Mouse (Mus musculus) adrenal gland, postnatal 10 days (tissue): ENCODE data around the gene Clip2. TPM values are rescaled to one million over a fixed set of nuclear protein-coding genes. Genes with fewer than 3 reads are reported as not detected.

Source experiments
- DNase-seq: peaks from one replicate; pipeline ENCODE4 v3.0.0; 2021; ENCODE audit warnings: mixed read lengths
- long read RNA-seq, 2 experiments: library from polyadenylated mRNA; stranded (forward); transcript quantifications; one replicate each; pipeline ENCODE4 v2.0.0; 2021
- total RNA-seq, 2 experiments: library from RNA; stranded (reverse); gene quantifications; 2 replicates each; pipeline ENCODE4 v1.2.3; 2021

Gene Clip2
- total RNA-seq = 10 to 100 TPM; 21.8 to 24.1 TPM
- long read RNA-seq, experiment 1, full-length matches to known transcripts = 3 of 3 reads
- long read RNA-seq, experiment 1, partial matches to known transcripts = 0 of 3 reads
- long read RNA-seq, experiment 1, other reads (novel, unspliced or antisense) = 0 of 3 reads
- long read RNA-seq, experiment 2, full-length matches to known transcripts = 8 of 13 reads
- long read RNA-seq, experiment 2, partial matches to known transcripts = 5 of 13 reads
- long read RNA-seq, experiment 2, other reads (novel, unspliced or antisense) = 0 of 13 reads

- peak; percentile 100 for DNase-seq
Measured at GRCm38 (mm10) chr5:134552110-134552972, at the start of gene Clip2. Gene Clip2 (minus strand): TSS chr5:134552434.

GRCm38 (mm10) chr5:134597711-134598110, 45.5 kb upstream of the Clip2 start:
- no peak for DNase-seq

- DNase-seq = no peak
Measured at GRCm38 (mm10) chr5:134593093-134593492, 40.9 kb upstream of the Clip2 start.

- peak; percentile 45 for DNase-seq
Measured at GRCm38 (mm10) chr5:134592026-134592581, 39.9 kb upstream of the Clip2 start.

- no peak for DNase-seq
Measured at GRCm38 (mm10) chr5:134589900-134590299, 37.7 kb upstream of the Clip2 start.

- no peak for DNase-seq
Measured at GRCm38 (mm10) chr5:134584798-134585197, 32.6 kb upstream of the Clip2 start.

GRCm38 (mm10) chr5:134583884-134584213, 31.6 kb upstream of the Clip2 start:
- DNase-seq = no peak

GRCm38 (mm10) chr5:134583006-134583883, 31.0 kb upstream of the Clip2 start:
- no peak for DNase-seq

- DNase-seq = peak; percentile 97
Measured at GRCm38 (mm10) chr5:134582221-134582907, 30.1 kb upstream of the Clip2 start.

- DNase-seq = no peak
Measured at GRCm38 (mm10) chr5:134581146-134581545, 28.9 kb upstream of the Clip2 start, which contains the start of gene Rfc2. Gene Rfc2 (plus strand): TSS chr5:134581366.

- DNase-seq = no peak
Measured at GRCm38 (mm10) chr5:134579135-134579534, 26.9 kb upstream of the Clip2 start.

GRCm38 (mm10) chr5:134577534-134577933, 25.3 kb upstream of the Clip2 start:
- no peak for DNase-seq

GRCm38 (mm10) chr5:134576517-134577220, 24.4 kb upstream of the Clip2 start:
- no peak for DNase-seq

GRCm38 (mm10) chr5:134575833-134576232, 23.6 kb upstream of the Clip2 start:
- no peak for DNase-seq

- DNase-seq = peak; percentile 37
Measured at GRCm38 (mm10) chr5:134572508-134573214, 20.4 kb upstream of the Clip2 start.

GRCm38 (mm10) chr5:134571730-134572507, 19.7 kb upstream of the Clip2 start:
- DNase-seq = peak; percentile 73

- no peak for DNase-seq
Measured at GRCm38 (mm10) chr5:134568964-134569491, 16.8 kb upstream of the Clip2 start.

GRCm38 (mm10) chr5:134568030-134568429, 15.8 kb upstream of the Clip2 start:
- no peak for DNase-seq

GRCm38 (mm10) chr5:134567445-134567844, 15.2 kb upstream of the Clip2 start:
- DNase-seq = no peak
